Mouse (Mus musculus): ENCODE data around the gene Gpc2. TPM values are rescaled to one million over a fixed set of nuclear protein-coding genes. Genes with fewer than 3 reads are reported as not detected.

Gpc2 gene
- total RNA-seq, 2 experiments from 2014 or later, result not detected

- no peak for DNase-seq (ENCODE audit: low spot score)
Measured at GRCm38 (mm10) chr5:138262582-138263240, 17.1 kb downstream of the Gpc2 start.

DNA sequence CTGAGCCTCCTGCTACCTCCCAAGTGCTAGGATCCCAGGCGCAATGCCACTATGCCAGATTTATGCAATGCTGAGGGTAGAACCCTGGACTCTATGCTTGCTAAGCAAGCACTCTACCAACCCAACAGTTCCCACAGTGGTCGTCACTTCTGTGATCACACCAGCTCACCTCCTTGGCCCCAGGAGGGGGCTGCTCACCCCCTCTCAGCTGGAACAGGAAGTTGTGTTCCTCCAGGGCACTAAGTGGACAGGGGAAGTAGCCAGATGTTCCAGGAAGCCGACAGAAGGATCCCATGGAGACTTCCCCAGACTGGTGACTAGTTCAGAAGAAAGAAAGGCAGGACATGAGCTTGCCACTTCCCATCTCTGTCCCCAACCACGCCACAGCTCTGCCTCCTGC is 17.8 kb downstream of the Gpc2 start:
- DNase-seq (ENCODE audit: low spot score), result no peak

DNA sequence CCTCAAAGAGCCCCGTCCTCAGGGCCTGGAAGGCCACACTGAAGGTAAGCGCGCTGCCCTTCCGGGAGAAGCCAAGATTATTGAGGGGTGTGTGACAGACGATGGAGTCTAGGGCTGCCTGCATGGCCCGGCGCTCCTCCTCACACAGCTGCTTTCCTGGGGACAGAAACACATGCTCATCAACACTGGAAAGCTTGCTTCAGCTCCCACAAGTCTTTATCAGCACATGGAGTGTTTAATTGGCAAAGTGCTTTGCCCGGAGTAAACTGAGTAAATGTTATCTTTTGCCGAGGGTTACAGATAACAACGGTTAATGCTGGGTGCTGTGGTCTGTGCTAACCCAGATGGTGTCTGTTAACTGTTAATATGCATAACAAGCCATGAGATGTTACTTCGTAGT is 19.0 kb downstream of the Gpc2 start:
- no peak for DNase-seq (ENCODE audit: low spot score)

DNA sequence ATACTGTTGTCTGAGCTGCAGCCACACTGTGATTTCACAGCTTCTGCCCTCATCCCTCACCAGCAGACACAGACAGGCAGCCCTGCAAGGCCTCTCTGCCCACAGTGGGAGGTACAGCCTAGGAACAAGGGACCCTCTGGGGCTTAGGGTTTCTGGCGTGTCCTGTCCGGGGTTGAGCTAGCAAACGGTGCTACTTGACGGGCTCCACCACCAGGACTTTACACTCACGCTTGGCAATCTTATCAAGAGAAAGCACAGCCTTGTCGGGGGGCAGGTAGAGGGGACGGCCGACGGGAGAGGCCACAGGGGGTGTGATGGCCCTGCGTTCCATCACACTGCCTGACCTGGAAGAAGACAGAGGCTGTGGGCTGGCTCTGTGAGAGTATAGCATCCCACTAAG is 19.8 kb downstream of the Gpc2 start:
- no peak for DNase-seq (ENCODE audit: low spot score)

DNA sequence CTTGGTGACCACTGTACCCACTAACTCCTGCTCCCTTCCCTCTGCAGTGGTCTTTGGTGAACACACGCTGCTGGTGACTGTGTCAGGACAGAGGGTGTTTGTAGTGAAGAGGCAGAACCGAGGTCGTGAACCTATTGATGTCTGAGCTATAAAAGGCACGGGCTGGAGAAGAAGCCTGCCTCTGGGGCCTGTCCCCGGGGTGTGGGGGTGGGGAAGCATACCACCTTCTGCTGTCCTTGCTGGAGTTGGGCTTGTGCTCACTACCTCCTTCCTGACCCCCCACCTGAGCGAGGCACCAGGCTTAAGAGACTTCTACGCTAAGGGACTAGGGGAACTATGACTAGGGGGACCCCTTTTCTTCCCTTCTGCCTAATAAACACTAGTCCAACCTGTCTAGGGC is 20.8 kb downstream of the Gpc2 start:
- no peak for DNase-seq (ENCODE audit: low spot score)

- DNase-seq (ENCODE audit: low spot score), result no peak
Measured at GRCm38 (mm10) chr5:138258542-138258941, 21.3 kb downstream of the Gpc2 start.

DNA sequence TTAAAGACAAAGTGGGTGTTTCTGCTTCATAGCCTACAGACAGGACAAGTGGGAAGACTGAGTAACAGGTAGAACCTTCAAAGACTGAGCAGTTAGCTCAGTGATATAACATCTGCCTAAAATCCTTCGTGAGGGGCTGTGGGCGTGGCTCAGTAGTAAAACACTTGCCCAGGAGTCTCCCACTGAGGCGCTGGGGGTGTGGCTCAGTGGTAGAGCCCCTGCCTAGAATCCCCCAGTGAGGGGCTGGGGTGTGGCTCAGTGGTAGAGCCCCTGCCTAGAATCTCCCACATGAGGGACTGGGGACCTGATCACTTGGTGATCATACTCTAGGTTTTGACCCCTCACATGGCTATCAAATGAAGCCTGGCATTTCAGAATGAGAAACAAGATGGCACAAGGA is 21.7 kb downstream of the Gpc2 start:
- no peak for DNase-seq (ENCODE audit: low spot score)

DNA sequence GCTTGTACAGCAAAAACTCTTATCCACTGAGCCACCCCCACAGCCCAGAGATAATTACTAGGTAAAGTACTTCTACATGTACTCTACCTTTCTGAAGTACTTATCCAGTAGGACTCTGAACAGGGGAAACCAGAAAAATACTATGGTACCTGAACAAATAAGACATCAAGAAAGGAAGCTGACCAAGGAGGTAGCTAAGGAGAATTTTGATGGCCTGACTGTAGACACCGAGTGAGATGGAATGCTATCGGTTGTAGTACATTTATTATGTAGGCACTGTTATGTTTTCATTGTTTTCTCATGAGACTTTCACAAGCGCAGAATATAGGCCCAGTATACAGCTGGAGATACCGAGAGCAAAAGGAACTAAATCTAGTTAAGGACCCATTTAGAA is 22.2 kb downstream of the Gpc2 start:
- no peak for DNase-seq (ENCODE audit: low spot score)

GRCm38 (mm10) chr5:138256966-138257584 is 22.7 kb downstream of the Gpc2 start:
- DNase-seq (ENCODE audit: low spot score), result no peak

DNA sequence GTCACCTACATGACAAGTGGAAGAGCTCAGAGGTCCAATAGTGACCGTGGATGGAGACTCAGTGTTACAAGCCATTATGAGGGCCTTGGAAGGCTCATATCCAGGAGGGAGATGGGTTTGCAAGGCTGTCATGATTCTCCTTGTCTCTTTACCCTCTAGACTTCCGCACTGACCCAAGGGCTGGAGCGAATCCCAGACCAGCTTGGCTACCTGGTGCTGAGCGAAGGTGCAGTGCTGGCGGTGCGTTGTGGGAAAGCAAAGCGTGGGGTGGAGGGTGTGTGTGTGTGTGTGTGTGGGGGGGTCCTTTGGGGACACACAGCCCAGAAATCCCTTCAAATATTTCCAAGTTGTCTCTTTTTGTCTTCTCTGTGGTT is 23.7 kb downstream of the Gpc2 start:
- no peak for DNase-seq (ENCODE audit: low spot score)

- peak; percentile 97 for DNase-seq (ENCODE audit: low spot score)
Measured at GRCm38 (mm10) chr5:138255353-138256093, 24.3 kb downstream of the Gpc2 start, which contains the start of gene Lamtor4. TSS of gene Lamtor4 (plus strand) at chr5:138255482.

DNA sequence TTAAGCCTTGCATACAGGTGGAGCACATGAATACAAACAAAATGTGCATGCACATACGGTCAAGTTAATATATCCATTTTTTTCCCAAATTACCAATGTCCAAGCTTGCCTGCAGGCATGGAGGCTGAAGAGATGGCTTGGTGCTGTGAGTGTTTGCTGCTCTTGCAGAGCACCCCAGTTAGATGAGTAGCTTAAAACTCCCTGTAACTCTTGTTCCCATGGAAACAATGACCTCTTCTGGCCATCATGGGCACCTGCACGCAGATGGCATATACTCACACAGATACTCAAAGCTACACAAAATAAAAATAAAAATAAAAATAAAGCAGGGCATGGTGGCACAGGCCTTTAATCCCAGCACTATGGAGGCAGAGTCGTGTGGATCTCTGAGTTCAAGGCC is 26.7 kb downstream of the Gpc2 start:
- no peak for DNase-seq (ENCODE audit: low spot score)

DNA sequence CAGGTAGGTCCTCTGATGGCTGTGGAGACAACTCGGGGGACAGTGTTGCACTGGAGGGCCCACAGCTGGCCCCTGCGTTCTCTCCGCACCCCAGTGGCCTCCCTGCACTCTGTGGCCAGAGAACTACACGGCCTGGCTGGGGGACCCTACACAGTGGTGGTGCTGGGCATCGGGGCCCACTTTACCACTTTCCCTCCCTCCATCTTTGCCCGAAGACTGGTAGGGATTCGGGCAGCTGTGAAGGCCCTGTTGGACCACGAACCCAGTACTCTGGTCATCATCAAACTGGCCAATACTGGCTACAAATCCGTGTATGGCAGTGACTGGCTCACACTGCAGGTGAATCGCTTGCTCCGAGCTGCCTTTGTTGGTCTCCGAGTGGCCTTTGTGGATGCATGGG is 28.7 kb downstream of the Gpc2 start:
- no peak for DNase-seq (ENCODE audit: low spot score)

GRCm38 (mm10) chr5:138241511-138241910 is 38.3 kb downstream of the Gpc2 start:
- DNase-seq (ENCODE audit: low spot score), result no peak

- no peak for DNase-seq (ENCODE audit: low spot score)
Measured at GRCm38 (mm10) chr5:138234224-138234623, 45.6 kb downstream of the Gpc2 start.

DNA sequence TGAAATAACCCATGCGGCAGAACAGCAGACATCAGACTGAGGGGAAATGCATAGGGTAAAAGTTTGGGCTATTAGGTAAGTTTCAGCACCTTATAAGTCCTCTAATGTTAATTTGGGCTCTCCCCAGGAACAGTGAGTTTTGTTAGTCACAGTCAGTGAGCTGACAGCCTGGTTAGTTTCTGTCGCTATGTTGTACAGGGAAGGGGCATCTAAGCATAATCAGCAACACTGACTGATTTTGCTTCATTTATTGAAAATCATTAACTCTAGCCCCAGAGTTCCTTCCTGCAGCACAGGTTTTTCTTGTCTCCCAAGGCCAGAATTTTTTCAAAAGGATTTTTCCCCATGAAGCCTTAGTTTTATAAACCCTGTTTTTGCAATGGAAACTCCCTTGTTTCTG is 46.0 kb downstream of the Gpc2 start:
- DNase-seq (ENCODE audit: low spot score), result no peak

DNA sequence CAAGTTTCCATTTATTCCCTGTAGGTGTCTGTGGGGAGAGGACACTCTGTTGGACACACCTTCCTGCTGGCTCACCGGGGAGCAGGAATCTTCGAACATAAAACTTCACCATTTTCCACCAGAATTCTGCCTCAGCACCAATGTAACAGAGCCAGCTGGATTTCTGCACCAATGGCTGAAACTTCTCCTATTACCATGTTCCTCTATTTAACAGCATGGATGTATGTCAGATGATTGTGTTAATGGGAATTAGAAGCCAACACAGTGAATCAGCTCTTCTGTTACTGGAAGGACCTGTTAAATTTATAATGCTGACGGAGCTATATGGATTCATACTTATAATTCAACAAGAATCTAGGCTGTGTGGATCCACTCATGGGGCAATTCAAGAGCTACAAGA is 50.3 kb downstream of the Gpc2 start:
- DNase-seq (ENCODE audit: low spot score), result no peak

- no peak for DNase-seq (ENCODE audit: low spot score)
Measured at GRCm38 (mm10) chr5:138228026-138228425, 51.8 kb downstream of the Gpc2 start.

- DNase-seq (ENCODE audit: low spot score), result no peak
Measured at GRCm38 (mm10) chr5:138227367-138227766, 52.4 kb downstream of the Gpc2 start.

DNA sequence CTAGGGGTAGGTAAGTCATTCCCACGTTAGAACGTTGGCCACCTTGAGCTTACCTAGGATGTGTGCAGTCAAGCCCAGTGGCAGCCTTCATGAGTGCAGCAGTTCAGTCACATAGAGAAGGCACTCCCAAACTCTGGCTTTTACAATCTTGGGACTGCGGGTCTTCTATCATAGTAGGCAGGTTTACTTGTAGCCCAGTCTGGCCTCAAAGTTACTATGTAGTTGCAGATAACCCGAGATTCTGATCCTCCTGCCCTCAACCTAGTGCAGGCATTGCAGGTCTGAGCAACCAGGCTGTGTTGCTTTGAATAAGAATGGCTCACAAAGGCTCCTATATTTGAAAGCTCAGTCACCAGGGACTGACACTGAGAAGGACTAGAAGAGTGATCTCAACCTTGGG is 53.3 kb downstream of the Gpc2 start:
- DNase-seq (ENCODE audit: low spot score), result no peak

GRCm38 (mm10) chr5:138225700-138226099 is 54.1 kb downstream of the Gpc2 start, which contains the start of gene Nxpe5:
TSS of gene Nxpe5 (plus strand) at chr5:138225898.
- no peak for DNase-seq (ENCODE audit: low spot score)
